Mouse (Mus musculus) frontal cortex, postnatal 25 days (tissue): ENCODE results near the gene Mpped1.

Experiments
- DNase-seq, 2 experiments: peaks; one replicate each; pipeline ENCODE4 v3.0.0; 2022; ENCODE audit warnings: low spot score in 2 of 2

Mpped1 gene

DNA sequence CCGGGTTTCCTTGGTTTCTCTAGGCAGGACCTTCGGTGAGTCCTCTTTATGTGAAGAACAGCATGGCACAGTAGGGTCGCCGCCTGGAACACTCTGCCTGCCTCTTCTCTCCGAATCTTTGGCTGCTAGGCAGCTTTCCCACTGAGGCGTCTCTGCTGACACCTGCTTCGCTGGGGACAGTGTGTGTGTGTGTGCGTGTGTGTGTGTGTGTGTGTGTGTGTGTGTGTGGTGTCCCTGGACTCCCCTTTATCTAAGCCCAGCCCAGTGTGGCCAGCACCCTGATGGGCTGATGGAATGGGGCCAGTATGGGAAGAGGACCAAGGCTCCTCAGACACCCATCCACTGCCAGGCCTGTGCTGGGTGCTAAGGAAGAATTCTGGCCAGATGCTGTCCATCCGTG is 9.8 kb downstream of the Mpped1 start:
- no peak for DNase-seq

- DNase-seq = no peak
These were observed 17.7 kb downstream of the Mpped1 start for GRCm38 (mm10) chr15:83796924-83797323.

DNA sequence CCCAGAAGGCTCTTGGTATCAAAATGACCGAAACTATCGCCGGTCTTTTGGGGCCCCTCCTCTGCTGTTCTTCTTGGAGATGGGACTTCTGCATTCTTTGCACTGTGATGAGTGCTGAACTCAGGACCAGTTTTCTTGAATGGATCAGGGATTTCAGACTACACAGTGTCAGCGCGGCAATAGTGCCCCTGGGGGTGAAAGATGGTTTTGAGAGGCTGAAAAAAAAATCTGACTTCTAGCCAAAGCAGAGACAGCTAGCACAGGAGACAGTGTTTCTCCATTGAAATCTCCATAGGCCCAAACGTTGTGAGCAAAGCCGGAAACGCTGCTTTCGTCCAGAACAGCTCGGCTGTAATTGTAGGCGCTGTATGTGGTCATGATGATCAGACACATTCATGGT is 19.7 kb downstream of the Mpped1 start:
- DNase-seq = no peak

- DNase-seq = no peak
These were observed 21.7 kb downstream of the Mpped1 start for GRCm38 (mm10) chr15:83801011-83801410.

DNA sequence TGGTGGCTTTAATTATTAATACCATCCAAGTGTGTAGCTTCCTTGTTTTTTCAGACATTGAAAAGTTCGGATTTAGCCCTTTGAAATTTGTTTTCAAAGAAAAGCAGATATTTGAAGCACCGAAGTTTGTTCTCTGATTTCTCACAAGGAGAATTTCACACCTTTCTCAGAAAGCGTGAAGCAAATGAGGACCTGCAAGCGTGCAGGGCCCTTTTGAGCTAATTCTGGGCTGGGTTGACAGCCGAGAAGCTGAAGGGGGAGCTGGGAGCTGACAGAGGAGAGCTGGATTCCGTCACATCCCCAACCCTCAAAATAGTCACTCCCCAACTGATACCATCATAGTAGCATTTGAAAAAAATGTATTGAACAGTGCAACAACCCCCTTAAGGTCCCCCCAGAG is 34.8 kb downstream of the Mpped1 start:
- DNase-seq = no peak

DNA sequence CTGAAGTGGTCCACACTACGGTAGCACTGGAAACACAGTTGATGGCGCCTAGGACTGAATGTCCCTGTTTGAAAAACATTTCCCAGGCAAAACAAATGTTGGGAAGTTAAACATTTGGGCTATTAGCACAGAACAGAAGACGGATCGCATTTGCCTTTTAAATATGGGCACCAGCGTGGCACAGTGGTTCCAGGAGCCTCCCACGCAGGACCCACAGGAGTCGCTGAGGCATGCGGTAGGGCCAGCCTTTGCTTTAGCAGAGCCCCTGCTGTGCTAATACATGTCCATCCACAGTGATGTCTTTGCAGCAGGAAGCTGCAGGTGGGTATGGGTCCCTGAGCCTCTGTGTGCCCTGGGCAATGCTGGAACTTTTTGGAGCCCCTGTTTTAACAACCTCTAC is 48.7 kb downstream of the Mpped1 start:
- DNase-seq = no peak

DNA sequence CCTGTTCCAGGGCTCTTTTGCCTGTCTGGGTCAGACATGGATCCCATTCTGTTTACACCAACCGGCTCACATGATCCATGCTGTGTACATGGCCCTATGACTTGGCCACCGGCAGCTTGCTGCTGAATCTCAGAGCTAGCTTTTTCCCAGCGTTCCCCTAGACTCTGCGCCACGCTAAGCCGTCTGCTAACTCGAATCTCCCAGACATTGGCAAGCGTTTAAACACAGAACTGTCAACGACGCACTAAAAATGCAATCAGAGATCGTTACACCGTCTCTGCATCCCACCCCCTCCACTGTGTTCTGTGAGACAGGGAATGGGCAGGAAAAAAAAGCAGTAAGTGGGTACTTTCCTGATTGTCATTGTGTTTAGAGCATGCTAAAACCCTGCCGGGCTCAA is 50.0 kb downstream of the Mpped1 start:
- DNase-seq = no peak

- DNase-seq = no peak
These were observed 53.0 kb downstream of the Mpped1 start for GRCm38 (mm10) chr15:83832265-83832664.

GRCm38 (mm10) chr15:83840950-83841719 is 61.9 kb downstream of the Mpped1 start:
- DNase-seq = no peak

DNA sequence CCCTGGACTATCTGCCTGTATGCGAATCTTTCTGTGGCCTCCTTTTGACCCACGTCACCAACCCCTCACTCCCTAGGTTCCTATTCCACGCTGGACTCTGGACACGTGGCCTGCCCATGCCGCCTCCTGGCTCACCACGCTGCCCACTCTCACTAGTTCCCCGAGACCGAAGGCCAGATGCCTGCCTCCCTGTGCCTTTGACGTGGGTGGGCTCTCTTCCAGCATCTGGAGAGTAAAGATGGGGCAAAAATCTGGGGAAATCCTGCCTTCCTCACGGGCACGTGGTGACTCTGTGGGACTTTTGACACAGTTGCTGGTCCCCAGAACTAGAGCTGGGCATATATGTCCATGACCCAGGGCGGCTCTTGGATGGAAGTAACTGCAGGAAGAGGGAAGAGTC is 63.2 kb downstream of the Mpped1 start:
- no peak for DNase-seq

- no peak for DNase-seq
These were observed 63.9 kb downstream of the Mpped1 start for GRCm38 (mm10) chr15:83842915-83843789.

DNA sequence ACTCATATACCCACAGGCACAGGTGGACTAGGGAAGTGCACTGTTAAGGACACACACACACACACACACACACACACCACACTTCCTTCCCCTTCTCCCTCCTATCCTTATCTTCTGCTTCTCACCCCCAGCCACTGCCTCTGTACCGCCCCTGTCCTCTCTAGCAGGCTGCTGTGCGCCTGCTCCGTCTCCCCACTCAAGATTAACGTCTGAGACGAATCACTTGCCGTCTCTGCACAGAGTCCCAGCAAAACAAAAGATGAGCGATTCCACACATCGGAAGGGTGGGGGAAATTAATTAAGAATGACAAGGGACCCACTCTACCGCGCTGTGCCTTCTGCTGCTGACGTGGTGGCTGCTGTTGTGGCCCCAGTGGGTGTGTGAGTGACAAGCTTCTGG is 66.5 kb downstream of the Mpped1 start:
- no peak for DNase-seq

GRCm38 (mm10) chr15:83846592-83846991 is 67.3 kb downstream of the Mpped1 start:
- DNase-seq = no peak

DNA sequence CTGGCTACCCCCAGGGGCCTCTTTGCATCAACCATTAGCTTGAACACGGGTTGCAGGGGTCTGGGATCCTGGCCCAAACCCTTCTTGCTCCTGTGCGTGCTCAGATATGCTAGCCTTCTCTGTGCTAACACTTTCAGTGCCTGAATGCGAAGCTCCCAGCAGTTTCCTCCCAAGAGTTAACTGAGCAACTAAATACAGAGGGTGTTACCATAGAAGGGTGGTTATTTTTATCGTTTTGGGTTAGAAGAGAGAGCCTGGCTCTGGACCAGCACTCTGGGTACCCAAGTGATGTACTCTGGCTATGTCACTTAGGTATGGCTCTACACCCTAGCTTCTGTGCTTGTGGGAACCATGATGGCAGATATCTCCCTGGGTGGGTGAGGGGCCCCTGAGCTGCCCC is 68.2 kb downstream of the Mpped1 start:
- DNase-seq = no peak

DNA sequence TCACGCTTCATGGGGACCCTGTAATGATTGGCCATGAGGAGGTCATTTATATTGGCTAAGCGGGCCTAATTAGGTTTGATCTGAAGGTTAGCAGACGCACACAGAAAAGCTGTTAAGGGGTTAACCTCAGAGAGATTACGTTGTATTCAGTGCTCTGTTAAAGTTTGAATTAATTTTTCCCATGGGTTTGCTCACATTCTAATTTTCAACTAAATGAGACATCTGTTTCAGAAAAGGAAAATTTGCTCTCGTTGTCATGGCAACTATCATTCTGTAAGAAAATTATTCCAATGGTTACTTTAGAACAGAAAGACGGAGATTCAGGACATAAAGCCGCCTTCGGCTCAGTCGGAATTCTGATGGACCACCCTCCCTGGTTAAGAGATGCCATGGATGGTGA is 68.9 kb downstream of the Mpped1 start:
- DNase-seq = no peak

DNA sequence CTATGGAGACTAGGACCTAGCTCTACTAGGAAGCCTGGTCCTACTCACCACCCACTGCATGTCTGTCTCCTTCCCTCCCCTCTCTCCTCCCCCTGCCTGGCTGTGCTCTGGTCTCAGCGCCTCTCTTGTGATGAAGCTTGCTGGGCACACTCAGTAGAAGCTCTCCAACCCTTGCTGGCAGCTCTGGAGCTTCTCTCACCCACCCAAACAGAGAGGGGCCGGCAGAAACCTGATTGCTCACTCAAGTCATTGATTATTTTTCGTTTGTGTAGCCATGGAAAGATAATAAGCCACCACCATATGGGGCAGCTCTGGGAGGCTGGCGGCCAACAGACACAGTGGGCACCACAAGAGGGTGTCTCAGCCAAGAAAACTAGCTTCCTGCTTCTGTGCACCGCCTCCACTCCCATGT is 74.1 kb downstream of the Mpped1 start:
- DNase-seq = no peak

DNA sequence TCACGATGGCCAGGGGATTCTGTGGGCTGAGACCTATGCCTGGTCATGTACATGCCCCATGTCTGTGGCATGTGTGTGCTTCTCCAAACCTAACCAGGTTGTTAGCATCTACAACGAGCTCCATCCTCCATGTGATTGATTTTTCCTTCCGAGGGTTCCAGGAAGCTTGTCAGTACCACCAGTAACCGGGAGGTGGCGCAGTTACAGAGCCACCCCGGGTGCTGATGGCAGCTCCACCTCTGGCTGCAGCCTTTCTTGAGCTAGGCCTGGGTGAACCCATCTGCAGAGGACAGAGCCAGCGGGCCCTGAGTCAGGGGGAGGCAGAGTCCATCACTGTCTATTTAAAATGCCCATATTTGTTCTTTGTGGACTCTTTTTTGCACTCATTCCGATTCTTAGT is 77.9 kb downstream of the Mpped1 start:
- DNase-seq = peak; percentile 77 to 85

DNA sequence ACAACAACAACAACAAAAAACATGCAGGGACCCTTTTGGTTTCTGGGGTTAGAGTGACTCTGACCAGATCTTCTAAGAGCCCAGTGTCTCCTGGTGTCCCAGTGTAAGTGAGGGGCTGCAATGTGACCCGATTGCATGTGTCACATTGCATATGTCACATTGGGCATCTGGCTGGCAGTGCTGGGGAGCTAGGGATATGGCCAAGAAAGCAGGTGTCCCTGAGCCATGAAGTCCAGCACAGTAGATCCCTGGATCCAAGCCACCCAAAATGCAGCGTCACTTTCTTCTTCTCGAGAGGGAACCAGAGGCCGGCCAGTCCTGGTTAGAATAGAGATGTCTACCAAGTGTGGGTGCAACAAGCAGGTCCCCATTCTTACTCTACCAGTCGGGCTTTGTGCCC is 86.4 kb downstream of the Mpped1 start:
- DNase-seq = no peak

DNA sequence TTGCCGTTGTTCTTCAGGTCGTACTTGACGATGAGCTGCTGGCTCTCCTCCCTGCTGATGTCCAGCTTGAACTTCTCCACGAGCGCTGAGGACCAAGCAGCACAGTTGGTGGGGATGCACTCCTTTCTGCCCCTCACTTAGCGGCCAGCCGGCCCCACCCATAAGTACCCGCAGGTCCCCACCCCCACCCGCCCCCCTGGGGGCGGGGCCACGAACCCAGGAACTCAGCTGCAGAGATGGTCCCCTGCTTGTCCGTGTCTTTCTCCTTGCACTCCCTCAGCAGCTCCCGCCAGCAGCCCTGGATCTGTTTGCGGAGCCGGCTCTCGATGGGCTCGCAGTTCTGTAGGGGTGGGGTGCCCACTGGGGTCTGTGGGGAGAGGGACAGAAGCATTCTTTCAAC is 91.7 kb downstream of the Mpped1 start:
- no peak for DNase-seq

DNA sequence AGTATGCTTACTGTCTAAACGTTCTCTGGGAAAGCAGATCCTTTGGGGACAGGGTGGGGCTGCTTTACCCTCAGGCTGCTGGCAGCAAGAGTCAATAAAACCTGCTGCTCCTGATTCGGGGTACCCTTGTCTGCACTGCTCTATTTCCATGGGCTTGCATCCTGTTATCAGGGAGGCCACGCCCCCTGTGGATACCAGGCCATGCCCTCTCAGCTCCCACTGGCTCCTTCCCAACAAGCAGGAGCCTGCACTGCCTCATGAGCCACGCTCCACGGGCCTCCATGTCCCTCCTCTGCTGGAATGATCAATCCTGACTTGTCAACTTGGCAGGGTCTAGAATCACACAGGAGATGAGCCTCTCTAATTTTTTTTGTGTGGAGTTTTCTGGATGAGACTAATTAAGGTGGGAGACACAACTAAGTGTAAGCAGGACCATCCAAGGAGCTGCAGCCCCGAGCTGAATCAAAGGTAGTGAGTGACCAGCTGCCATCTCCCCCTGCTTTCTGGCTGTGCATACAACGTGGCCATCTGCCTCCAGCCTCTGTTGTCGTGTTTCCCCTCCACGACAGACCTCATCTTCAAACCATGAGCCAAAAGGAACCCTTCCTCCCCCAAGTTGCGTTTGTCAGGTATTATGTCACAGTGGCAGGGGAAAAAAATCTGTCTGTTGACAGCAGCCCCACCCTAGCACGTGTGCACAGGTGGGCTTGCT is 98.0 kb downstream of the Mpped1 start:
- DNase-seq = no peak

- no peak for DNase-seq
These were observed 98.6 kb downstream of the Mpped1 start for GRCm38 (mm10) chr15:83877898-83878297.

GRCm38 (mm10) chr15:83879845-83880244 is 100.6 kb downstream of the Mpped1 start:
- no peak for DNase-seq
